Mouse (Mus musculus): ENCODE measurements around the gene Fto.
A peak's percentile ranks its signal among the peaks of the same experiment; 100 is the strongest.

Gene Fto

GRCm38 (mm10) chr8:91625686-91626558 lies 312.6 kb downstream of the Fto start:
- DNase-seq = peak; percentile 38 to 44

GRCm38 (mm10) chr8:91629594-91629993 lies 316.3 kb downstream of the Fto start:
- DNase-seq = no peak

GRCm38 (mm10) chr8:91630320-91631033 lies 317.2 kb downstream of the Fto start:
- DNase-seq = no peak

GRCm38 (mm10) chr8:91632411-91632810 lies 319.1 kb downstream of the Fto start:
- peak in 1 of 2 experiments; percentile 36 for DNase-seq

- no peak for DNase-seq
Measured at GRCm38 (mm10) chr8:91635406-91635805, 322.1 kb downstream of the Fto start.

GRCm38 (mm10) chr8:91636887-91637286 lies 323.6 kb downstream of the Fto start:
- no peak for DNase-seq

GRCm38 (mm10) chr8:91637684-91638083 lies 324.4 kb downstream of the Fto start:
- DNase-seq = peak in 1 of 2 experiments; percentile 34

- no peak for DNase-seq
Measured at GRCm38 (mm10) chr8:91638256-91638655, 324.9 kb downstream of the Fto start.

- no peak for DNase-seq
Measured at GRCm38 (mm10) chr8:91640471-91640870, 327.1 kb downstream of the Fto start.

- no peak for DNase-seq
Measured at GRCm38 (mm10) chr8:91645484-91645883, 332.2 kb downstream of the Fto start.

- DNase-seq = no peak
Measured at GRCm38 (mm10) chr8:91647959-91648358, 334.6 kb downstream of the Fto start.

- no peak for DNase-seq
Measured at GRCm38 (mm10) chr8:91648776-91649175, 335.5 kb downstream of the Fto start.

GRCm38 (mm10) chr8:91653561-91653960 lies 340.2 kb downstream of the Fto start:
- no peak for DNase-seq

- DNase-seq = no peak
Measured at GRCm38 (mm10) chr8:91657381-91657780, 344.1 kb downstream of the Fto start.

- DNase-seq = no peak
Measured at GRCm38 (mm10) chr8:91660879-91661278, 347.6 kb downstream of the Fto start.

GRCm38 (mm10) chr8:91669461-91670071 lies 356.2 kb downstream of the Fto start:
- DNase-seq = no peak

- peak; percentile 79 to 86 for DNase-seq
Measured at GRCm38 (mm10) chr8:91676928-91677327, 363.6 kb downstream of the Fto start.

- no peak for DNase-seq
Measured at GRCm38 (mm10) chr8:91679451-91679850, 366.1 kb downstream of the Fto start.

- DNase-seq = no peak
Measured at GRCm38 (mm10) chr8:91680125-91680524, 366.8 kb downstream of the Fto start.

- DNase-seq = peak; percentile 80 to 82
Measured at GRCm38 (mm10) chr8:91684596-91685317, 371.4 kb downstream of the Fto start.

- DNase-seq = peak; percentile 25 to 44
Measured at GRCm38 (mm10) chr8:91685408-91685807, 372.1 kb downstream of the Fto start.

- DNase-seq = no peak
Measured at GRCm38 (mm10) chr8:91692056-91692721, 378.9 kb downstream of the Fto start.

Measured in cerebellum, postnatal 10 days (tissue).